Mouse (Mus musculus): Measurements from ENCODE around the gene Gm20388.

Gene Gm20388

GRCm38 (mm10) chr8:120895600-120895999 lies 985.0 kb downstream of the Gm20388 start:
- DNase-seq (ENCODE audit: low read depth): no peak

- no peak for DNase-seq (ENCODE audit: low read depth)
Measured at GRCm38 (mm10) chr8:120896203-120896602, 985.6 kb downstream of the Gm20388 start.

- DNase-seq (ENCODE audit: low read depth): peak; percentile 76
Measured at GRCm38 (mm10) chr8:120898008-120898407, 987.4 kb downstream of the Gm20388 start.

DNA sequence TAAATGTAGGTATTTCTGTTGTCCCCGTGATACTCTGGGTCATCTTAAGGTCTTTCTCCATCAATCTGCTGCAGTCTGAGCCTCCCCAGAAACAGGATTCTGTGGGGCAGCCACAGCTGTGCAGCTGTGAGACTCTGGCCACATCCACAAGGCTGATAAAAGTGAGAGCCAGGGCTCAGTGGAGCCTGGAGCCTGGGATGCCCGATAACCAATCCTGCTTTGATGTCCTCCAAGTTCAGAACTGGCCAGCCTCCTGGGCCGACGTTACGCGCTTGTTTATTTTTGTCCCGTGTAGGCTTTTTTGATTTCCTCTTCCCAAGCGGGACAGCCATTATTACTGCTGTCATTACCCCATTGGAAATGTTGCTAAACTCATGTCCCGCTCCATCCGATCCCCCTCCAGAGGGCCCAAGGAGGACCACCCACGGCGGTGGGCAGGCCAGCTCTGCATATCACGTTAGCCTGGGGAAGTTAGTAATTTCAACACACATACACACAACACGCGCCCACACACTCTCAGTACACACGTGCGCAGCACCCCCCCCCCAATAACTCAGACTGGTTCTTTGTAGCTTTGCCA lies 988.3 kb downstream of the Gm20388 start:
- DNase-seq (ENCODE audit: low read depth): peak; percentile 14

- peak; percentile 92 for DNase-seq (ENCODE audit: low read depth)
Measured at GRCm38 (mm10) chr8:120902346-120902745, 991.7 kb downstream of the Gm20388 start.

- DNase-seq (ENCODE audit: low read depth): no peak
Measured at GRCm38 (mm10) chr8:120907671-120908070, 997.0 kb downstream of the Gm20388 start.

- DNase-seq (ENCODE audit: low read depth): no peak
Measured at GRCm38 (mm10) chr8:120910936-120911335, 1000.3 kb downstream of the Gm20388 start.

- no peak for DNase-seq (ENCODE audit: low read depth)
Measured at GRCm38 (mm10) chr8:120912463-120912862, 1001.8 kb downstream of the Gm20388 start.

DNA sequence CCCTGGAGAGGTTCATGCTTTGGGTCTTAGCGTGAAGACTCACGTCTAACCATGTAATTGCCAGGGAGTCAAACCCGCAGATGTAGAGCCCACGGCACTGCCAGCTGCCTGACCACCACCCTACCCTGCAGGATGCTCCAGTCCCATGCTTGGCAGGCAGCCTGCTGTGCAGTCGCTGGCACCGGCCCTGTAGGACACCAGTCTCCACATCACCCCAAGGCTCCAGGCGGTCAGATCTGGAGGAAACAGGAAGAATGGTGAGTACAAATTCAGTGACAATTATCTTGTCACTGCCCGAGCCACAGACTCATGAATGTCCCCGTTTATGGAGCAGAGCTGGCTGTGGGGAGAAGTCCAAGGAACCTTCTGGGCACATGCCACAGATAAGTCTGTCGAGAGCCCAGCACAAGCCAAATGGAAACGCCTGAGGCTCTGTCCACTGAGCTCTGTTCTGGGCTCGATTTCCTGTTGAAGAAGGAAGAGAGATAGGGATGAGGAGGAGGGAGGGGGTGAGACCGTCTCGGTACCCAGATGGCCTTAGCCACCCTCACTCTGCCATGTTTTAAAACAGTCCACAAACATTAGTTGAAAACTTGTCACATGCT lies 1006.3 kb downstream of the Gm20388 start:
- no peak for DNase-seq (ENCODE audit: low read depth)

DNA sequence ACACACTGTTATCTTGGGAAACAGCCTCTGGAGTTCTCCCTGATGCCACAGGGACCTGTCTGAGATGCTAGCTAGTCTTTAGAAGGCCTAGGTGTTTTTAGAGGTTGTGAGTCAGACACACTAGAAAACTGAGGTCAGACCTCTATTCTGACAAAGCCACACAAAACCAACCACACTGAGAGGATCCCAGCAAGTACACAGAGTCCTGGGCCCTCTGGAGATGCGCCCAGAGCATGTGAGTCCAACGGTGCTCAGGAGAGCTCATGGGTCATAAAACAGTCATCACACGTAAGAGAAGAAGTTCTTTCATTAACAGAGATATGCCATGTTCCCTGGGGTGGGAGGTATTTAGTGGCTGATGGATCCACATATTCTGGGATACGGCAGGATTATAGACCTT lies 1009.9 kb downstream of the Gm20388 start:
- peak; percentile 44 for DNase-seq (ENCODE audit: low read depth)

GRCm38 (mm10) chr8:120926201-120926600 lies 1015.6 kb downstream of the Gm20388 start:
- no peak for DNase-seq (ENCODE audit: low read depth)

DNA sequence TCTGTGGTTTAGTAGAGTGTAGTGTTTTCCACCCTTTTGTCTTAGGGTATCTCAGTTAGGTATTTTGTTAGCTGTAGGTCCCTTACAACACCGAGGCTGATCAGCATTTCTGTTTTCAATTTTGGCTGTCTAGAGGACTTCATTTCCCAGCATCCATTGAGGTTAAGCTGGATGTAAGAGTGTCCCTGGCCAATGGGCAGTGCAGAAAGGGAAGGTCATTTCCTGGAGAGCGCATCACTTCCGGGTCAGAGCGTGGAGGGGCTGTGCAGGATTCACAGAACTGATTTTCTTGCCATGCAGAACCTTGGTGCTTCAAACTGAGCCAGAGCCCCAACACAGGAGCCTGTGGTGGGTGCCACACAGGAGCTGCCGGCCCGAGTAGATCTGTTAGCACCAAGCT lies 1017.4 kb downstream of the Gm20388 start:
- DNase-seq (ENCODE audit: low read depth): peak; percentile 58

DNA sequence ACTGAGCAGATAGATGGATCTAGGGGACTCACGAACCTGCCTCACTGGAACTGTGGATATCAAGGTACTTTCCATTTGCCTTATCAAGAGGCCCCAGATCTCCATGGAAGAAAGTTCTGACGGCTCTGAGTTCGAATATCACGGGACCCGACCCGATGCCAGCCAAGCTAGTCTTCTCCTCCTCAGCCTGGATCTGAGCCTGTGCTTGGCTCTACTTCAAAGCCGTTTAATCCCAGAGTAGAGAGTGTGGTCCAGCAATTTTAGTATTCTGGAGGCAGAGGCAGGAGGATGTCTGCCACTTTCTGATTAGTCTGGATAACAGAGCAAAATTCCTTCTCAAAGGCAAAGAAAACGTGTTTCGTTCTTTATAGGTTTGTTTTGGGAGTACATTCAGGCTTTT lies 1024.0 kb downstream of the Gm20388 start:
- DNase-seq (ENCODE audit: low read depth): no peak

GRCm38 (mm10) chr8:120936685-120937084 lies 1026.0 kb downstream of the Gm20388 start:
- no peak for DNase-seq (ENCODE audit: low read depth)

- DNase-seq (ENCODE audit: low read depth): no peak
Measured at GRCm38 (mm10) chr8:120937474-120937873, 1026.8 kb downstream of the Gm20388 start.

DNA sequence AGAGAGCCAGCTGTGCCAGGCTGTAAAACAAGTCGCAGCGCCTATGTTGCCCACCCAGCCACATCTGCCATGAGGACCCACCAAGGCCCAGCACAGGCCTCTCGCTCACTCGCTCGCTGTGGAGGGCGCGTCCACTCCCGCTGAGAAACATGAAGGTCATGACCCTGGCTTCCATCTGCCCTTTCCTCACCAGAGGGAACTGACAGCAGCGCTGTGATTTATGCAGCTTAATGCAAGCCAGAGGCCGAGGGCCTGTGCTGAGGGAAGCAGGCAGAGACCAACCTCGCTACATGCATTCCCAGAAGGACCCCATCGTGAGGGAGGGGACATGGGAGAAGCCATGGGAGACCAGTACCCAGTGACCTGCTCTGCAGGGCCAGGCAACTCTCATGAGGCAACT lies 1029.6 kb downstream of the Gm20388 start:
- peak; percentile 48 for DNase-seq (ENCODE audit: low read depth)

DNA sequence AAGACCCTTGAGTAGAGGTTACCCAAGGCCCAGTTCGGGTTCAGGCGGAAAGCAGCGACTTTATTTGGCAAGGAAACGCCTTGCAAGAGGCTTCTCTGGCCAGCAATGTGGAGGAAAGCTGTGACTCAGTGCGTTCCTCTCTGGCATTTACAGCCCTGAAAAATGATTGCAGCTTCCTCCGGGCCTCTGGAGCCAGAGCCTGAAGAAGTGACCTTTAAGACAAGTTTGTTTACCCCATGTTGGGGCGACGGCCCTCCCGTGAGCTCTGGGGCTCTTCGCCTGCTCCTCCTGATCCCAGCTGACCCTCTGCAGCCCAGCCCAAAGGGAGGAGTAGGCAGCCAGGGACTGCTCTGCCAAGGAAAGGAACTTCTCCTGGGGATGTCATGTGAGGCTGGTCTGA lies 1036.6 kb downstream of the Gm20388 start:
- DNase-seq (ENCODE audit: low read depth): peak; percentile 87

- DNase-seq (ENCODE audit: low read depth): no peak
Measured at GRCm38 (mm10) chr8:120948050-120948595, 1037.5 kb downstream of the Gm20388 start.

- no peak for DNase-seq (ENCODE audit: low read depth)
Measured at GRCm38 (mm10) chr8:120948620-120949491, 1038.2 kb downstream of the Gm20388 start.

DNA sequence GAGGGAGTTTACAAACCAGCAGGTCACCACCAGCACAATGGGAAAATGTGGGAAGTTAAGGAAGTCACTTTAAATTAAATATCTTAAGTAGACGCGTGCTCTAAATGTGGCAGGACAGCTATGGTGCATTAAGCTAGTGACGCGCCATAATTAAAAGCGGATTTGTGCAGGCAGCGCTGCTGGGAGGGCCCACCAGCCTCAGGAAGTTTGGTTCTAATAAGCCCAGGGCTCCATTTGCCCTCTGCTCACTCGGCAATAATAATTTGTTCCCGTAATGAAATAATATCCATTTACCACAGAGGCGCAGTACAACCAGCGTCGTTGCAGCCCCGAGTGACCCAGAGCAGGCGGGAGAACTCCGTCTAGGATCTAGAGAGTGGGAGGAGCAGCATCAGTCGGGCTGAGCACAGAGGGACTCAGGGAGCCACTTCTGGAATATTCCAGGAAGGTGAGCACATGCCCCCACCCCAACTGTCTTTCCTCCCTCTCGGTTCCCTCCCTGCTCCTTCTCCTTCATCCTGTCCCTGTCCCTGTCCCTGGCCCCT lies 1040.1 kb downstream of the Gm20388 start:
- no peak for DNase-seq (ENCODE audit: low read depth)

- DNase-seq (ENCODE audit: low read depth): no peak
Measured at GRCm38 (mm10) chr8:120959470-120959891, 1048.8 kb downstream of the Gm20388 start.

DNA sequence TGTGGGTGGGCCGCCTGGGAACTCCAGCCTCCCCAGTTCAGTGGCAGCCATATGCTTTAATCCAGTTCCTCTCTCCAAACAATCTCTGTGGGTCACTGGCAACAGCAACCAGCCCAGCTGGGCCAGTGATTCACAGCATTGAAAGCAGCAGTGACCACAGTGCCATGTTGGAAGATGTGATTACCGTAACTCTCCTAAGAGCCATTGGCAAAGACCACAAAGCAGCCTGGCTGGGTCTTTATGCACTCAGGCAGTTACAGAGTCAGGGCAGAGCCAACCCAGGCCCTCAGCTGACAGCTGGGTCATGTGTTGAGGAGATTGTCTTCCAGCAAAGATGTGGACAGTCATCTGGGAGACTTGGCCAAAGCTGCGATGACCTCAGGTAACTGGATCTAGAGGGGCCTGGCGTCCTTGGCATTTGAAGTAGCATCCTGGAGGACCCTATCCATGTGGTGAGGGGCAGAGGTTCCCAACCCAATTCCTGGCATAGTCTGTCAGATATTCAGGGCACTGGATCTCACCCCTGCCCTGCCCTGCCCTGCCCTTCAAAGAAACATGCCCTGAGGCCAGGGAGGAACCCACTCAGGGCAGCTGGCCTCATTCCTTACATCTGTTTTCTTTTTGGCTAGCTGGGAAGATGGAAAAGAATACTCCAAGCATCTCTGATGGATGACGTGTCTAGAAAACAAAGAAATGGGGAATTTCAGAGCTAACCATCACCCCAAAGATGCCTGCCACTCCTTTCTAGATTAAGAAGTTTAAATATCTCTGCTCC lies 1052.2 kb downstream of the Gm20388 start:
- DNase-seq (ENCODE audit: low read depth): peak; percentile 75

Measured in NIH3T3 (cell line).